Mouse (Mus musculus): ENCODE results near the gene Pdzd2.

GRCm38 (mm10) chr15:12490527-12490926 lies 249.2 kb downstream of the Pdzd2 start:
- TF ChIP-seq CTCF (IDR thresholded peaks at IDR 0.05), result 0 out of 2 replicates have a peak, but pooled peaks have one; percentile 5
- TF ChIP-seq EP300 (IDR thresholded peaks at IDR 0.05), result no peak
